Mouse (Mus musculus): Measurements from ENCODE around the gene Slc24a3.

The Slc24a3 gene

DNA sequence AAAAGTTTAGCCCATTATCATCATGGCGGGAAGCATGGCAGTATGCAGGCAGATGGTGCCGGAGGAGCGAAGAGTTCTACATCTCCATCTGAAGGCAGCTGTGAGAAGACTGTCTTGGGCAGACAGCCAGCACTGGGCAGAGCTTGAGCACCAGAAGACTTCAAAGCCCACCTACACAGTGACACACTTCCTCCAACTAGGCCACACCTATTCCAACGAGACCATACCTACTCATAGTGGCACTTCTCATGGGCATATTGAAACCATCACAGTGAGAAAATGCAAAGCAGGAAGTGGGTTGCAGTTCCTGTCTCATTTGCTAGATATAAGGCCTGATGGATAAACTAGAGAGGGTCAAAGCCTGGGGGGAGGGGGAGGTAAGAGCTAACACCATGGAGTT lies 29.5 kb downstream of the Slc24a3 start:
- no peak for DNase-seq (ENCODE audit: low read depth, low spot score)

DNA sequence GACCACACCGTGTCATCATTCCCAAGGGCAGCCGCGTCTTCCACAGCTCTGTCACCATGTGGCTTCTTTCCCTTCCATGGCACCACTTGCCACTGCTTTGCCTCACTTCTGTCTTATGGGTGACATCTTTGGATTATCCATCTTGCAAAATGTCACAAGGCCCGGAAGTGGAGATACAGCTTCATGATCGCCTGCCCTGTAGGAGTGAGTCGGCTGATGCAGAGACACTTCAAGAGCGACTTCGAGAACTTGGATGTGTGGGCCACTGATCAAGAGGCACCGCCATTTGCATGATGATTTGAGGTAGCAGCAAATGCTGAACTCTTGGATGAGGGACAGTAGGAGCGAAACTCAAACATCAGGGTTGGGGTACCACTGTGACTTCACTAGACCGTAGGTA lies 46.0 kb downstream of the Slc24a3 start:
- DNase-seq (ENCODE audit: low read depth, low spot score): no peak

DNA sequence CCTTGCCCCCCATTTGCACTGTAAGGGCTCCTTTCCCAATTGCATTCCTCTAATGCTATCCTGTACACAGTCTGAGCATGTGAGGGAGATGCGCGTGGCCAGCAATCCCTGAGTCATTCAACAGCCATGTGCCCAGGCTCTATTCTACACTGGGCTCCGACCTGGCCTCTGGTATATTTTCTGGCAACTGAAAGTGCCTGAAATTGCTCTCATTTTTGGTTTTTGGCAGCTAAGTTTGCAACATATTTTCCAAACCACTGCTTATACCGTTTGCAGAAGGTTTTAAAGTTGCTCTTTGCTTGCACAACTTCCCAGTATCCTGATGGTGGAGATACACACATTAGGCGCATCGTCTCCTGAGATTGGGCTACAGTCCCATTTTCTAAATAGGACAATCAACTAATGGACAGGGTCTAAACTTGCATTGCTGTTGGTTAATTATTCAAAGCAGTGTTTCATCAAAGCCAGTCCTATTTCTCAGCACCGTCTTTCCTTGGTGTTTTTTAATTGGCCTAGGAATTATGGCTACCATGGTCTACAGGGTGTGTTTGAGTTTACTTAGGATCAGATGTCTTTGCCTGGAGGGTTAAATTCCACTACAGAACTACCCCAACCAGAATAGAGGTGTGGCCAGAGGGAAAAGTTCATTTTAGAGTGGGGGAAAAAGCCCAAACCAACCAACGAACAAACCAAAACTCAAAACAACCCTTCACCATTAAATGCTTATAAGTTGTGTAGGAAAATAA lies 46.7 kb downstream of the Slc24a3 start:
- no peak for DNase-seq (ENCODE audit: low read depth, low spot score)

DNA sequence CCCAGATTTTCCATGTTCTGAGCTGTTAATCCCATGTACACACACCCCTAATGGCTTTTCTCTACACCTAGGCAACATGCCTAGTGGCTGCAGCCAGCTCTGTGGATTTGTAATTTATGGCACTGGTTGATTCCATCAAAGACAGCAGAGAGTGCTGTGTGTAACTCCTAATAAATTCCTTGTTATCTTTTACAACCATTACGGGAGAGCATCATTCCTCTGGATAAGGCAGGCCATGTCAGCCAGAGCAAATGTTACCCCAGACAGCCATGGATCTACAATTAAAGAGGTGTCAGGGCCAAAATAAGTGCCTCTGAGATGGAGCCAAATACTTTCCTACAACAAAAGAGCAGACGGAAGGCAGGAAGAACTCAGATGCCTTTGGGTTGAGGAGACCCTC lies 49.0 kb downstream of the Slc24a3 start:
- no peak for DNase-seq (ENCODE audit: low read depth, low spot score)

DNA sequence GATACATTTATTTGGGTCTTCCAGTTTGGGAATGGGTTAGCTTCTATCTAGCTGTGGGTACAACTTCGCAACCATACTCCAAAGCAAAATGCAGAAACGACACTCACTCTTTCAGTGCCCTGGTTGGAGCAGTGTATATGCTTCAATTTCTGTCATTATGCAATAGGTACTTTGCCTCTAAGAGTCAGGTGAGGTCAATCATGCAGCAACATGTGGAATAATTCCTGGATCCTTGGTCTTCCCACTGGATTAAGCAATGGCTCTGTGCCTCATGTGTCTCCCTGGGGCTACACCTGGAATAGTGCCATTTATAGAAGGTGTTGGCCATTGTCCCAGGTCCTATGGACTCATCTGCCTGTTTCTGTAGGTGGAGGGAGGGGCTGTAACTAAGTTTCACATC lies 49.9 kb downstream of the Slc24a3 start:
- DNase-seq (ENCODE audit: low read depth, low spot score): no peak

DNA sequence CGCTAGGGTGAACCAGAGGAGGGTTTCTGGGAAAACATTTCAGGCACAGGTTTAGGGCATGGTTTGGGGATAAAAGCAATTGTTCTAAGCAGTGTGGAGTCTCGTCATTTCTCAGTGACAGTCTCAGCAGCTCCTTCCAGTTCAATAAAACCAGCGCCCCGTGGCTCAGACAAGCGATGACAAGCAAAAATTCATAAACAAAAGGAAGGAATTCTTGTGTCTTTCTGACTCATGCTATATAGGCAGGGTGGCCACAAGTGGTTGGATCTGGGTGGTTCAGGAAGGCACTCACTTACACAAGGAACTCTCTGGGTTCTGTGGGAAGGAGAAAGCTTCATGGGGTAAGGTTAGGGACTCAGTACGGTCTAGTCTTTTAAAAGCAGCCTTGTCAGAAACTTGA lies 51.7 kb downstream of the Slc24a3 start:
- DNase-seq (ENCODE audit: low read depth, low spot score): no peak

DNA sequence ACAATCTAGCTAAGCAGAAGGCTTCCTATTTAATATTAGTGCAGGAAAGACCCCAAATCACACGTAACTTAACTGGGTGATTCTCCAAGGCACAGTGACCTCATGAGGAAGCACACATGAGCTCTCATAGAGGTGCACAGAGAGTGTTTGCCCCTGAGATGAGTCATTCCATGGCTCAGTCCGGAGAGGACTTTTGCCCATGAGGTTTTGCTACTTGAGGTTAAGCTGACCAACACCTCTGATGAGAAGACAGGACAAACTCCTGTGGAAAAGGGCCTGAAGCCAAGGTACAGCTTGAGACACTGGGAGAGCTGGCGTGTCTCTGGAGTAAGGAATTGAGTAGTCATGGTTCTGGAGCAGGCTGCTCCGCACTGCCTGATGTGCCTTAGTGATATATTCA lies 56.1 kb downstream of the Slc24a3 start:
- DNase-seq (ENCODE audit: low read depth, low spot score): no peak

DNA sequence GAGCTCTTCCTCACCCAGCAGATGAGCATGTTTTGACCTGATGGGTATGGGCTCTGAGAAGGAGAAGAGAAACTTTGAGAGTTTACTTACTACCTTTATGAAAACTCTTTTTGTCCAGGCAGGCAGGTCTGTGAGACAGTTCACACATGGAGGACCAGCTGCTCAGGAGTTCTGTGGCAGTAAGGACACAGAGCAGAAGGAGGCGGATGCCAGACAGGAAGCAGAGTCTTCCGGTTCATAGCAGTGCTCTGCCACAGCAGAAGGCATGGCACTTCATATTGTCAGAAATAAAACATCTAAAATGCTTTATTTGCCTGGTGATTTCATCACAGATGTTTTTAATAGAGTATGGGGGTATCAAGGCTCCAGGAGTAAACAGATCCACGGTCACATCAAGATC lies 58.1 kb downstream of the Slc24a3 start:
- DNase-seq (ENCODE audit: low read depth, low spot score): no peak

DNA sequence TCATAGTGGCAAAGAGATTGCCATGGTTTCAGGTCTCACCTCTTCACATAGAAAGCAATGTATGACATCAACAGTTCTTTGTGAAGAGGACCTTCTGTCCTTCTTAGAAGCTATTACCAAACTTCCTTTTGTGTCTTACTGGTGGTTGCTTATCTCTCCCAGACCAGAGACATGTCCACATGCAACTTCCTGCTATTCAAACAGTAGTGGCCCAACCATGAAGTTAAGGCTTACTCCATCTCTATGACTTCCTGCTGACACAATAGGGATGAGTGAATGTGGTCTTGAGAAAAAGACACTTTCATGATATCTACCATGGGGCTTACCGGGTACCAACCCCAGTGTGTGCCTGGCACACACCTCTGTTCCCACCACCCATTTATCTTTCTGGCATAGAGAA lies 58.5 kb downstream of the Slc24a3 start:
- no peak for DNase-seq (ENCODE audit: low read depth, low spot score)

DNA sequence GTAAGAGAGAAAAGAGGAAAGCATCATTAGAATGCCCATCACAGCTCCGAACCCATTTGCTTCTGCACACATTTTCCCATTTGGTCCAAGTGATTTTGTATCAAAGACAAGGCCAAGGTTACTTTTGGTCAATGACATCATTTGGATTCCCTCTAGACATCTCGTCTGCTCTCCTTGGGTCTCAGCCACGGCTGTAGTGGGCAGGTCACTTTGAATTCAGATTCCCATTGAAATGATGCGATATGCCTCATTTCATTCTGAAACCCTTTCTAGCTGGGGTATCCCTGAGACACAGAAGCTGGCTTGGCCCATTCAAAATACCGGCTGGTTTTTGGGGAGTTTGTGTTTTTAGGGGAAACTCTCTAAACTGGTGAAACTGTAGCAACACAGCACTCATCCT lies 59.8 kb downstream of the Slc24a3 start:
- DNase-seq (ENCODE audit: low read depth, low spot score): no peak

DNA sequence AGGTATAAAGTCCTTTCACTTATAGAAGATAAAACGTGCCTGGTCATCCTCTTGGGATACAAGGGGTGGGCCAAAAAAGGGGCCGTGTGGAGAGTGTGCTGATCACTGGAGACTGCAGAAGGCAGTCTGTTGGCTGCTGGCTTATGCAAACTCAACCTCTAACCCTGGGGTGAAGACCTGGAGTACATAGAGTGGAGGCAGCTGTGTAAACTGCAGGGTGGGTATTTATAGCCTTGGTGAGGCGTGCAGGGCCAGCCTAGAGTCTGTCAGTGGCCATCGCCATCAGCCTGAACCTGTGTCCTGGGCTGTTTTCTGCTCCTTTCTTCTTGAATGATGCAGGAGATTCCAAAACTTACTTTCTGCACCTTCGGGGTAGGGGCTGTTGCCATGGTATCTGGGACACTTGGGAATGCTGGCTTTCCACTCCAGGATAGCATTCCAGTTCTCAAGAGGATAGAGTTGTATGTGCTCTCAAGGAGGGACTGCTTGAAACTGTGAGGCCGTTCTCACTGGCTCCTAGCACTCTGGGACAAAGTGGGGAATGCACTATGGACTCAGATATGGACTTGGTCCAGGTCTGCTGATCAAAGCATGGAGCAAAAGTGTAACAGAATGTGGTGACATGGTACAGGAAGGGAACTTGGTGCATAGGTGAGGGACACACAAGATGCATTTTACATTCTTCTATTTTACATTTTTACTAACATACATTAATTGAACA lies 65.4 kb downstream of the Slc24a3 start:
- no peak for DNase-seq (ENCODE audit: low read depth, low spot score)

DNA sequence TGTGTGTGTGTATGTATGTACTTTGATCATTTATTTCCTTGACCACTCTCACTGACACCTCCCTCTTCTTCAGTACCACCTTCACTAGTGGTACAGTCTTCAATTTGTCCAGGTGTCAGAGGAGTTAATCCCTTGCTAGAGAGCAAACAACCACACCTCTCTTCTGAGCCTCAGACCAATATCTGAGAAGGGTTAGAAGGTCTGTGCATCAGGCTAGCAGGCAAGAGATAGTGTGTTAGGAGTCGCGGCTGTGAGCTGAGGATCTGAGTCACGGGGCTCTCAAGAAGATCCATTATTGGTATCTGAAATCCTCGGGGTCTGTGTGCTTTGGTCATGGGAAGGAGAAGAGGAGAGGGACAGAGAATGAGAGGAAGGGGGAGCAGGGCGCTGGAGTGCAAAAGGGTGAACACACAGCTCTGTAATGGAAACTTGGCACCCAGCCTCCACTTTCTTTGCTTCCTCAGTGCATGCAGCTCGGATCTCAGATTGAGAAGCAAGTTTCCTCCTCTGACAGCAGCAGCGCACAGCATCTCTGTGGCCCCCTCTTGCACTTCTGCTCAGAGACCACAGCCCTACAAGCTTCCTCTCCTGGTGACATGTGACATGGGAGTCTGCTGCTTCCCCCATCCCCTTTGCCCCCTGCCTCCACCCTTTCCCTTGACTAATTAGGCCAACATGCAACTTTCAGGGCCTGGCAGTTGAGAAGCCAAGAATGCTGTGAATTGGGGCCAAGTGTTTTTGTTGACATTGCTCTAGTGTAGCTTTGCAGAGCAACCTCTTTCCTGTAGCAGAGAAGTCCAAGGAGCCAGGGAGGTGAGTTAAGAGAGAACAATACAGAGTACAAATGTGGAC lies 66.2 kb downstream of the Slc24a3 start:
- no peak for DNase-seq (ENCODE audit: low read depth, low spot score)

DNA sequence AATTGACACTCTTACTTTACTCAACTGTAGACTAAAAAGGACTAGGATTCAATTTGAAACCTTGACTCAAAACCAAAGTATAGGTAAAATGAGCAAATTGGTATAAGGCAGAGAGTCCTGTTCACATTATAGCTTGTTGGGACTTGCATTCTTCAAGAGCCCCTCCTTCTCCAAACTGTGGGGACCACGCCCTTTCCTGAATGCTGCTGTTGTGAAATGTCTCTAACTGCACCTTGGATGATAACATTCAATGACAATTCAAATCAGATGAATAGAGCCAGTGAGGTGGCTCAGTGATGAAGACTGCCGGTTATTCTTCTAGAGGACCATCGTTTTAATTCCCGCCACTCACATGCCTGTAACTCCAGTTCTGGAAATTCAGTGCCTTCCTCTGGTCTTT lies 78.8 kb downstream of the Slc24a3 start:
- DNase-seq (ENCODE audit: low read depth, low spot score): no peak

DNA sequence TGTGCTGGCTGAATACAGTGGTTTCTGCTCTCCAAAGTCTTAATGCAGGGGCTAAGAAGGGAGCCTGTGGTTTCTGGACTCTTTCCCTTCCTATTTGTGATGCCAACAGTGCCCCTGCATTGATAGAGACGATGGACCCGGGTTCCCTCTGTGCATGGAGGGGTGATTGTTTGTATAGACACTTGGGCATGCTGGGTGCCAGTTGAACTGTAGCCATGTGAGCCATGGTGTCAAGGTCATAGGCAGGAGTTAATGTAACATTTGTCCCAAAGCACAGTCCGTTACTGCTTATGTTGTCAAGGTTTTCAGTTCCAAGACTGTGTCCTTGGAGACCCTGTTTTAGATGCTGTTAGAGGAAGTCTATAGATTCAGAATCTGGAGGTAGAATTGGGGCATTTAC lies 80.6 kb downstream of the Slc24a3 start:
- no peak for DNase-seq (ENCODE audit: low read depth, low spot score)

DNA sequence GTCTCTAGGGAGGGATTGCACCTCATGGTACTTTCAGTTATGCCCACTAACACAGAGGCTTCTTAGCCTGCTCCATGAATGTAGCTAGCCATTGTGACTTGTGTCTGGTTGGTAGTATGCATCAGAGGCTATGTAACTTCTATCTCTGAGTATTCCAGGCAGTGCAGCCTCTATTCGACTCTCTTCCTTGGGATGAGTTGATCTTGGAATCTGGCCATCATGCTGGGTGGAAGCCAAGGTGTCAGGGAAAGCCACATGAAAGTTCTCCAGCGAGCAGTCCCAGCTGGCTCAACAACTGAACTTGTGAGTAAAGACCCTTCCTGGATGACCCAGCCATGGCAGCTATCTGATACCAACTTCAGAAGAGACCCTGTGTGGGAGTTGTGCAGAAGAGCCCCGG lies 89.8 kb downstream of the Slc24a3 start:
- no peak for DNase-seq (ENCODE audit: low read depth, low spot score)

DNA sequence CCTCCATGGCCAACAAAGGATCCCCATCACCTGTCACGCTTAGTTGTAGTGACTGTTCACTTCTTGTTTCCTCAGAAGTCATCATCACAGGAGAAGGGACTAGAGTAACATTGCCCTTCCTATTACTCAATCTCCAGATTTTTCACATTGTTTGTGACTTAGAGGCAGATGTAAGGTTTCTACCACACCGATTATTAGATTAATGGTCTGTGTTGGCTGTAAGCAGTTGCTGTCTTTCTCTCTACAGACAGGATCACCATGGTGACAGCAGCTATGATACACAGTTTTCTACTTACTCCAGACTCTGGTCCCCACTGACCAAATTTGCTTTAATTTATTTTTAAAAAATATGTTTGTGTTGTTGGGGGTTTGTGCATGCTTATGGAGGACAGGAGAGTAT lies 90.3 kb downstream of the Slc24a3 start:
- no peak for DNase-seq (ENCODE audit: low read depth, low spot score)

DNA sequence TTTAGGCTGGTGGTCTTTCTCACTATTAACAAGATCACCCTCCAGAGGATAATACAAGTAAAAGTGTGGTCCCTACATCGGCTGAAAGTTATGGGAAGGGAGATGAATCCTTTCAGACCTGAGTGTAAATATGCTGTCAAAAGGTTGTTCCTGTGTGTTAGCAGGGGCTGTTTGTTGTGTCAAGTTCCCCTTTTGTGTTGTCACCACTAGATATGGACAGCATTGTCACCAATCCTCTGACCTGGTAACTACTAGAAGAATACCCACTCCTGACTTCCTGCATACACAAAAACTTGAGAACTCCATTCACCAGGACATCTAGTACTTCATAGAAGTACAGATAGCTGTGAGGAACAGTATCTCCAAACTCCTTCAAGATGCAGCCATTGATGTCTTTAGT lies 93.0 kb downstream of the Slc24a3 start:
- DNase-seq (ENCODE audit: low read depth, low spot score): no peak

DNA sequence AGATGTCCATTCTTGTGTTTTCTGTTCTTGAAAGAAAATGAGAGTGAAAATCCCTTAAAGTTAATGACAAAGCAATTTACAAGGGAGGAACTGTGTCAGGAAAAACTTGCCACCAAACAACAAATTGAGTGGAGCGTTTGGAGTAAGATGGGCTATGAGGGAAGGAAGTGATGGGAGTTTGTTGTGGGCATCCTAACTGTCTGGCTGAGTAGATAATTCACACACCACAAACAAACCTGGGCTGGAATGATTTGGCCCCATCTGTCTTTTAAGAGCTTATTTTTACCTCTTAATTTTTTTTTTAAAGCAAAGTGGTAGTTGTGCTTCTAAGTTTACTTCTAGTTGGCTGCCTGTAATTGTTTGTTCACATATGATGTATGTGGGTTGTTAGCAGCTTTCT lies 94.6 kb downstream of the Slc24a3 start:
- no peak for DNase-seq (ENCODE audit: low read depth, low spot score)

DNA sequence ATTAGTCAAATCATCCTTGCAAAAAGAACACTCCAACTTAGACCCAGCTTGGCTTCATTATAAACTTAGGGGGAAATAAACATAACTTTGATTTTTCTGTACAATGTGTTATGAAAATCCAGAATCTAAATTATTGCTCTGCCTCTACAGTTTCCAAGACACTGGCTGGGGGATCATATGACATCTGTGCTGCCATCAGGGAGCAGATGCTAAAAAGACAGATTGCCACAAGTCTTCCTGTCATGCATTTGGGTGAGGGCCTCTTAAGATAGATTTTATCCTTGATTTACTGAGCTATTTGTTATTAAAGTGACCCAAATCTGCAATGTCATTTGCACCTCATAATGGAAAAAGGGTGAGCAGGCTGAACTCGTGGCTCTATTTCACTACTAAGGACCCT lies 99.2 kb downstream of the Slc24a3 start:
- DNase-seq (ENCODE audit: low read depth, low spot score): no peak

DNA sequence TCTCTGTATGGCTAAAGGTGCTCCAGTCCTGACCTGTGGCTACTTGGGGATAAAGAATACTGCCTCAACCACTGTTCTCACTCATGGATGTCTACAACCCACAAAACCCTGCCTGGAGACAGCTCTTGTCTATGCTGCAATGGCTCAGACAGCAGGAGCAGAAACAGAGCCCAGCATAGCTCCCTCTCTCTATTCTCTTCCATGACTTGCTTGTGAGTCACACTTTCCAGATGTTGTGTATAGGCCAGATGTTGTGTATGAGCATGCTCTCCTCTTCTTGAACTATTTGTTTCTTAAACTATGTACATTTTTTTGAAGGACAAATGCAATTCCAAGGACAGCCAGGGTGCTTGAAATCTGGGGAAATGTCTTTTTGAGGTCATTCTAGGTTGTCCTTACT lies 101.4 kb downstream of the Slc24a3 start:
- DNase-seq (ENCODE audit: low read depth, low spot score): no peak

DNA sequence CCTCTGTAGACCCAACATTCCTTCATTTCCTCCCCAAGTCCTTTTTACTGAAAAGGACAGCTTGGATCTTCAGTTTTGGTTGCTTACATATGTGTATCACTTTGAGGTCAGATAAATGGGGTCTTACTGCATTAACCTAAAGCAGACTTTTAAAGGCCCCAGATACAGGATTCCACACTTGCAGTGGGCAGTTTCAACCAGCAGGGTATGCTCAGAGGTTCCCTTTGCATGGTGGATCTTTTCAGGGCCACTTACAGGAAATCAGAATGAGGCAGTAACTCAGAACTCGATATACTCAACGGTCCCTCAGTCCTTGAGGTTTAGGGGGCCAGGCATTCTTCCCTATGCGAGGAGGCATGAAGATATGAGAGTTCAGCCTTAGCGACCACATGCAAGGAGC lies 101.9 kb downstream of the Slc24a3 start:
- DNase-seq (ENCODE audit: low read depth, low spot score): no peak

DNA sequence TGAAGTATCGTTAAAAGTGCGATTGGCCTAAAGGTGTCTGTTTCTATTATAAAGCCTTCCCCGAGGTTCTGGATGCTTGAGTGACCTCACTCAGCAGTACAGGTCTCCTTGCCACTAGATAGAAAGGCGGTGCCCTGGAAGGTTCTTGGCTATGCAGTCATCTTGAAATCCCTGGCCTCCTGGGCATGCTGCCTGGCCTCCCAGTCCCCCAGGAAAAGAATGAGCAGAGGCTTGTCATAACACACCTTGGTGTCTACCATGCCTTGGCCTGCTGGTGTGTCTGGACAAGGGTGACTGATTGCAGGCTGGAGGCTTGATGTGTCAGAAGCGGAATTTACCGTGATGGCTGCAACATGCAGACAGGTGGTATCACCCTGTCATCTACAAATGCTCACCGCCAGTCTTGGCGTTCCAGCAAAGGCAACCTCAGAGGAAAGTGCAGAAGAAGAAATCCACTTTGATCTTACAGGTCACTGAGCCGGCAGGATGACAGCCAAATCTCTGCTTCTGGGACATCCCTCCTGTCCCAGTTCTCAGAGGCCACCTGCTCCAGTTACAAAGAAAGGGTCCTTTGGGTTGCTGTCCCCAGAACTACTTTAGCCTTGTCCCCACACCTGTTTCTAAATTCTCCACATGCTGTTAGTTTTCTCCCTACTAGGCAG lies 106.6 kb downstream of the Slc24a3 start:
- DNase-seq (ENCODE audit: low read depth, low spot score): no peak
